Mouse (Mus musculus): ENCODE measurements around the gene Ogg1.

GRCm38 (mm10) chr6:113342297-113342696 is 15.5 kb downstream of the Ogg1 start:
- TF ChIP-seq POLR2A (IDR thresholded peaks at IDR 0.05; ENCODE audit: insufficient read depth, low read depth, low read length), result no peak
- no peak for TF ChIP-seq CTCF (IDR thresholded peaks at IDR 0.05)
- TF ChIP-seq EP300 (IDR thresholded peaks at IDR 0.05; ENCODE audit: insufficient read depth, low read depth, low read length), result no peak
